Mouse (Mus musculus): ENCODE measurements around the gene Cerk.

GRCm38 (mm10) chr15:86144577-86144976 is 41.4 kb downstream of the Cerk start:
- TF ChIP-seq TAL1 (IDR thresholded peaks at IDR 0.05; ENCODE audit: low read length) (no peak), GATA1 (IDR thresholded peaks at IDR 0.05; ENCODE audit: low read length) (no peak)

Data from erythroblast, embryonic 14.5 days (primary cell).